ENCODE assay signal across 26 mouse cellular contexts in genomic region chr1:177676657-177677056, GRCm38 (mm10). TPM values are rescaled to one million over a fixed set of nuclear protein-coding genes. Genes with fewer than 3 reads are reported as not detected.
DNase-seq lines count a peak whose midpoint lies in the region; ATAC-seq and TF ChIP-seq lines count a peak whose summit lies in the region.
"Had no signal": no experiment of that assay in that cellular context is flagged by ENCODE, and none has a peak within 500 bp of the region (broad histone marks: within the 10 kb centered on the region; RNA-seq: fewer than 3 reads in every experiment).

No protein-coding gene starts in this region.

- TF ChIP-seq EP300 in CH12.LX (IDR thresholded peaks at IDR 0.05; ENCODE audit: low read length), result no peak

- dilution Hi-C loops in CH12.LX (cut with MboI; ENCODE audit: extremely low pct_ligation_motif_present, extremely low pct_unique_long_range_greater_than_20kb, low sequenced_read_pairs), result no loop called here

- H3K4me2 ChIP-seq in CH12.LX (ENCODE audit: insufficient read depth, low read depth, poor library complexity, severe bottlenecking), result no peak overlapping the region
- no peak overlapping the region for H3K4me2 ChIP-seq in midbrain, embryonic 13.5 days (replicated peaks)
- H3K4me2 ChIP-seq: embryonic facial prominence, embryonic 12.5 days; liver, embryonic 11.5 days had no signal

- H3K4me1 ChIP-seq in CH12.LX (ENCODE audit: control insufficient read depth in 1 of 2, insufficient read depth in 2 of 2), result peaks cover 3 to 17% of the 10 kb centered on the region in 2 experiments; a peak in 3 of 4 replicates
- H3K4me1 ChIP-seq in midbrain, embryonic 13.5 days (replicated peaks), result no peaks in the 10 kb centered on the region
- H3K4me1 ChIP-seq: embryonic facial prominence, embryonic 12.5 days; hindbrain, embryonic 10.5 days; limb, embryonic 10.5 days had no signal

- in situ Hi-C loops in CH12.LX (cut with MboI; ENCODE audit: low pct_ligation_motif_present, low pct_unique_long_range_greater_than_20kb, low sequenced_read_pairs), result loop anchor here (25.0 kb wide), 1 partner anchor 789 kb away; no protein-coding TSS in a partner anchor

- ATAC-seq in frontal cortex, adult (ENCODE audit: low TSS enrichment), result peak; percentile 45; the same call in 1 of the 2 replicates
- ATAC-seq in inflammation-experienced regulatory T-cells, adult 6 months, result peak; percentile 87
- no peak for ATAC-seq in midbrain, embryonic 13.5 days
- ATAC-seq in erythroid progenitor cell, adult 5-6 weeks (replicated peaks; ENCODE audit: low FRiP score, poor library complexity, severe bottlenecking), result no peak

- 95% methylated on average over 5 of the region's 5 CpGs for WGBS in midbrain, embryonic 13.5 days

- TF ChIP-seq RAD21 in CH12.LX (IDR thresholded peaks at IDR 0.05; ENCODE audit: low read depth, low read length), result no peak

- H3K27me3 ChIP-seq in CH12.LX (replicated peaks), result peaks cover 2% of the 10 kb centered on the region
- H3K27me3 ChIP-seq in midbrain, embryonic 13.5 days, result no peaks in the 10 kb centered on the region
- H3K27me3 ChIP-seq: embryonic facial prominence, embryonic 12.5 days had no signal

- H3K36me3 ChIP-seq in CH12.LX (replicated peaks in 1 of 2; ENCODE audit: control insufficient read depth in 1 of 2, insufficient read depth in 1 of 2, low read length in 1 of 2), result no peaks in the 10 kb centered on the region
- H3K36me3 ChIP-seq in midbrain, embryonic 13.5 days, result no peaks in the 10 kb centered on the region
- H3K36me3 ChIP-seq: embryonic facial prominence, embryonic 12.5 days; hindbrain, embryonic 10.5 days; limb, embryonic 10.5 days had no signal

- no peak for TF ChIP-seq CTCF in CH12.LX (conservative IDR thresholded peaks at IDR 0.05 in 1 of 2, IDR thresholded peaks at IDR 0.05 in 1 of 2; ENCODE audit: low read depth in 2 of 2, low read length in 2 of 2)

- no peaks in the 10 kb centered on the region for H3K79me2 ChIP-seq in CH12.LX (replicated peaks; ENCODE audit: control insufficient read depth, extremely low read depth, insufficient read depth, poor library complexity, severe bottlenecking)

- no peaks in the 10 kb centered on the region for H3K9me3 ChIP-seq in CH12.LX (replicated peaks; ENCODE audit: low read length)
- H3K9me3 ChIP-seq in midbrain, embryonic 13.5 days, result no peaks in the 10 kb centered on the region
- H3K9me3 ChIP-seq: embryonic facial prominence, embryonic 12.5 days; hindbrain, embryonic 10.5 days; limb, embryonic 10.5 days had no signal

- no peak overlapping the region for H3K9ac ChIP-seq in CH12.LX (ENCODE audit: insufficient read depth, low read depth)
- no peak overlapping the region for H3K9ac ChIP-seq in midbrain, embryonic 13.5 days (replicated peaks)
- H3K9ac ChIP-seq: embryonic facial prominence, embryonic 12.5 days had no signal

- no peak for TF ChIP-seq POLR2A in CH12.LX (IDR thresholded peaks at IDR 0.05; ENCODE audit: low read depth, low read length)

- H3K27ac ChIP-seq in CH12.LX (ENCODE audit: insufficient read depth, low read depth), result no peak overlapping the region
- H3K27ac ChIP-seq in midbrain, embryonic 13.5 days, result no peak overlapping the region
- H3K27ac ChIP-seq: embryonic facial prominence, embryonic 12.5 days; hindbrain, embryonic 10.5 days; limb, embryonic 10.5 days had no signal

- no peak for DNase-seq in frontal cortex, adult 2 months (ENCODE audit: extremely low spot score in 1 of 2, low spot score in 1 of 2)
- DNase-seq in 3T3-L1 (ENCODE audit: low read depth, low spot score) (peak; percentile 82), CH12.LX (ENCODE audit: extremely low read depth) (peak; percentile 38)
- DNase-seq in urinary bladder, adult 18-20 months (ENCODE audit: low spot score in 2 of 2), result no peak
- DNase-seq: cerebellum, adult 8-10 months; gastrocnemius, postnatal 10 days; kidney, postnatal 4 days; lung, adult 2 months; lung, postnatal 4 days; midbrain, embryonic 14.5 days had no signal

- no peak overlapping the region for H3K4me3 ChIP-seq in CH12.LX (replicated peaks in 1 of 3; ENCODE audit: low read depth in 2 of 3, low read length in 2 of 3, poor library complexity in 1 of 3)
- no peak overlapping the region for H3K4me3 ChIP-seq in midbrain, embryonic 13.5 days (replicated peaks)
- H3K4me3 ChIP-seq: embryonic facial prominence, embryonic 12.5 days; hindbrain, embryonic 10.5 days; limb, embryonic 10.5 days had no signal

TF ChIP-seq in CH12.LX, 34 proteins besides CTCF, POLR2A, EP300 and RAD21:
- no peak for TF ChIP-seq CHD1 (IDR thresholded peaks at IDR 0.05; ENCODE audit: low read depth, low read length)
- TF ChIP-seq MAX (IDR thresholded peaks at IDR 0.05; ENCODE audit: low read length), result 0 out of 2 replicates have a peak, but pooled peaks have one; percentile 29

RNA-seq across cellular contexts. Expression of gene 1700016C15Rik, which starts 53.0 kb away (rescaled TPM):
- not detected in 2 replicates for polyA plus RNA-seq in frontal cortex, adult 2 months (2012; rRNA removed)
- total RNA-seq in CH12.LX (2012; rRNA removed), result not detected in 2 replicates
- not detected in 2 replicates for total RNA-seq in CH12.LX (2014; rRNA removed)
- not detected in 2 replicates for polyA plus RNA-seq in CH12.LX (2012; ENCODE audit: insufficient read length, low read depth)
- polyA plus RNA-seq in inflammation-experienced regulatory T-cells, adult 6 months (2017; shearing (Covaris generic)), result under 1 TPM in 1 of 3 experiments, not detected in 2; 0.80 TPM
- polyA plus RNA-seq in midbrain, embryonic 13.5 days (2015; fragmentation: Nextera tagmentation; extraction: Ambion mirVana), result not detected in 2 replicates
- not detected in 2 replicates for total RNA-seq in erythroid progenitor cell, adult 5-6 weeks (2015; ENCODE audit: low replicate concordance)
- total RNA-seq in erythroid progenitor cell, adult 5-6 weeks (2017; ENCODE audit: low replicate concordance), result not detected in 2 replicates
- total RNA-seq: adrenal gland, postnatal 4 days; heart, adult 8-10 months; layer of hippocampus, postnatal 14 days had no signal
- polyA plus RNA-seq: C2C12; cortical plate, adult 2 months; embryonic facial prominence, embryonic 12.5 days; heart, embryonic 16.5 days; hindbrain, embryonic 10.5 days; kidney, embryonic 14.5 days; limb, embryonic 10.5 days; liver, embryonic 11.5 days; lung, adult 2 months; spleen, adult 2 months had no signal

Comparison
In these comparisons a context has a peak if more than half of its experiments do, and no peak if none do; other contexts are left out.
1. ATAC-seq: peak in frontal cortex, adult (single experiment) and inflammation-experienced regulatory T-cells, adult 6 months (single experiment); none in midbrain, embryonic 13.5 days (single experiment) and erythroid progenitor cell, adult 5-6 weeks (single experiment).
2. DNase-seq: peak in 3T3-L1 (single experiment) and CH12.LX (single experiment); none in frontal cortex, adult 2 months (0 of 2) and urinary bladder, adult 18-20 months (0 of 2).